Mouse (Mus musculus): ENCODE data around the gene Epha8.

DNA sequence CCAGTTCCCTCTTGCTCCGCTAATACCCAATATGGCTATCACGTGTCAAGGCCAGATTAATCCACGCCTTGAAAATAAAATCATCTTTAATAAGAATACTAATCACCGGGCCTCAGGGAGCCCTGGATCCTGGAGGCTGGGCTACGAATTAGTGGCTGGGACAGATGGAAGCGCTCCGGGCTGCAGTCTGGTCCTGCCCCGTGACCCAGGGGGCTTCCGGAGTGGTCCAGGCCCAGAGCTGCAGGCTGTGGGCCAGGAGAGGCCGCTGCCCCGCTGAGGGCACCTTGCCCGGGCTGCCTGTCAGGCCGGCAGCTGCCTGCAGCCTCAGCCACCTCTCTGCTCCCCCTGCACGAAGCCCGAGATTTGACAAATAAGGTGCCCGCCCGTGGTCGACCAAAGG is 13.9 kb downstream of the Epha8 start:
- TF ChIP-seq POLR2A (IDR thresholded peaks at IDR 0.05; ENCODE audit: control insufficient read depth, extremely low read depth, insufficient read depth, low read length, poor library complexity): no peak
- TF ChIP-seq CTCF (IDR thresholded peaks at IDR 0.05; ENCODE audit: borderline replicate concordance, control insufficient read depth, extremely low read depth, insufficient read depth, low read length, poor library complexity): no peak

All from thymus, adult 2 months (tissue).